Mouse (Mus musculus): ENCODE data around the gene Mcur1.

Mcur1 gene

GRCm38 (mm10) chr13:43559711-43560457 lies at the start of gene Mcur1:
TSS of gene Mcur1 (minus strand) at chr13:43560191.
- peak; percentile 91 for DNase-seq

DNA sequence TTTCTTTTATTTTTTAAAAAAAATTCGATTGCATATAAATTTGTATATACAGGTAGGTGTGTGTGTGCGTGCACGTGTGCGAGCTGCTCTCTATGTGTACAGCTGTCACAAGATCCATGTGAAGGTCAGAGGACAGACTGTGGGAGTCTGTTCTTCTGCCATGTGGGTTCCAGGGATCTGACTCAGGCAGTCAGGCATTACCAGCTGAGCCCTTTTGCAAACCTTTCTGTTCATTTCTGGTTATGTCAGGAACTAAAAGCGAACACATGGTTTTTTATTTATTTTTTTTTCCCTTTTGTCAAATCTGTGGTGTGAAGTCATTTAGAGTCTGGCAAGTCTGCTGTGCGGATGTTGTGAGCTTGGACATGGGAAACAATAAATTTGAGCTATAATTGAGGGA lies 48.9 kb upstream of the Mcur1 start:
- DNase-seq, result no peak

GRCm38 (mm10) chr13:43603042-43603441 lies 43.1 kb upstream of the Mcur1 start:
- no peak for DNase-seq

GRCm38 (mm10) chr13:43602440-43602839 lies 42.4 kb upstream of the Mcur1 start:
- DNase-seq, result no peak

DNA sequence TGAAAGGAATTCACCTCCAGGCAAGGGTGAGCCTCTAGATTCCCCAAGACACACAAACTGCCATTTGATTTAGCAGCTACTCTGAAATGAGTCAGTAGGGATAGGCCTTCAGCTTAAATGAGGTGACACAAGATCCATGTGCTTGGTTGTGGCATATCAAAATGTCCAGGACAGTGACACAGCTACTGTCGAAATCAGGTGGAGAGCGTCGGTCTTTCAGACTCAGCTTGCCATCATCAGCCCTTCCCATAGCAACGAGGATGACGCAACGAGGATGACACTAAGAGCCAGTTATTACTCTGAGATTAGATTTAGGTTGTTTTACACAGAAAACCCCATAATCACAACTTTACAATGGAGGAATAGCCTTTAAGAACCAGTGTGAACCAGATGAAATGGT lies 41.0 kb upstream of the Mcur1 start:
- DNase-seq, result no peak

GRCm38 (mm10) chr13:43595896-43596295 lies 35.9 kb upstream of the Mcur1 start:
- peak; percentile 39 for DNase-seq

GRCm38 (mm10) chr13:43592681-43593068 lies 32.7 kb upstream of the Mcur1 start:
- no peak for DNase-seq

- DNase-seq, result peak; percentile 31
Observed at GRCm38 (mm10) chr13:43591828-43592680, 32.1 kb upstream of the Mcur1 start.

- DNase-seq, result peak; percentile 41
Observed at GRCm38 (mm10) chr13:43587844-43588840, 28.2 kb upstream of the Mcur1 start.

DNA sequence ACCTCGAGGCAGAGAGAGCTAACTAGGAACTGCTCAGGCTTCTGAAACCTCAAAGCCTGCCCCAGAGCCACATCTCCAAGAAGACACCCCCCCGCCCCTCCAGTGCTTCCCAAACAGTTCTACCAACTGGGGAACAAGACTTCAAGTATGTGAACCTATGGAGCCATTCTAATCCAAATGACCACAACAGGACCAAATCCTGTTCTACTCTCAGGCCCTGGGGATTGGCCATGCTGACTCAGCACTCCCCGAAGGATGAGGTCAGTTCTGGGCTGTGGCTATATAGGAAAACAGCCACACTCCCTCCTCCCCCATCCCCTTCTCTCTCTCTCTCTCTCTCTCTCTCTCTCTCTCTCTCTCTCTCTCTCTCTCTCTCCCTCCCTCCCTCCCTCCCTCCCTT lies 27.0 kb upstream of the Mcur1 start:
- DNase-seq, result no peak

GRCm38 (mm10) chr13:43585335-43585734 lies 25.3 kb upstream of the Mcur1 start:
- DNase-seq, result no peak

GRCm38 (mm10) chr13:43583504-43583903 lies 23.5 kb upstream of the Mcur1 start:
- DNase-seq, result peak; percentile 8

- DNase-seq, result no peak
Observed at GRCm38 (mm10) chr13:43582961-43583360, 23.0 kb upstream of the Mcur1 start.

GRCm38 (mm10) chr13:43580661-43581060 lies 20.7 kb upstream of the Mcur1 start:
- no peak for DNase-seq

DNA sequence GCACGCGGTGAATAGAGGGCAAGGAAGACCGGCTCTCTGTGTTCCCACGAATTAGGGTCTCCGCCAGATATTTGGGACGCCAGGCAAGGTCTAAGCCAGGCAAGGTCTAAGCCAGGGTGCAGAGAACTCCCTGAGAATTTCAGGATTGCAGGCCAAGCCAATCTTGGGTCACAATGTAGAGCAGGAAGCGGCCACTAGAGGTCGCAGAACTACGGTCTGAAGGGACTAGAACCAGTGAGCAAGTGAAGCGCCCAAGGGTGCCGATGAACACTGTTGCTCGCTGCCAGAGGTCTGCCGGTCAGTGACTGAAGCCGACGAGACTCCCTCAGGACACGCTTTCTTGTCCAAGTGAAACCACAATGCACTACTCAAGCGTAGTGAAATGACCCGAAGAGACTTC lies 19.7 kb upstream of the Mcur1 start:
- DNase-seq, result peak; percentile 30

- DNase-seq, result no peak
Observed at GRCm38 (mm10) chr13:43577766-43578165, 17.8 kb upstream of the Mcur1 start.

GRCm38 (mm10) chr13:43577254-43577653 lies 17.3 kb upstream of the Mcur1 start:
- no peak for DNase-seq

GRCm38 (mm10) chr13:43575431-43575830 lies 15.4 kb upstream of the Mcur1 start:
- DNase-seq, result no peak

GRCm38 (mm10) chr13:43573979-43574378 lies 14.0 kb upstream of the Mcur1 start:
- DNase-seq, result no peak

- DNase-seq, result peak; percentile 50
Observed at GRCm38 (mm10) chr13:43567141-43567891, 7.3 kb upstream of the Mcur1 start.

GRCm38 (mm10) chr13:43566184-43566583 lies 6.2 kb upstream of the Mcur1 start:
- DNase-seq, result no peak

- DNase-seq, result peak; percentile 84
Observed at GRCm38 (mm10) chr13:43565346-43565745, 5.4 kb upstream of the Mcur1 start.
